Mouse (Mus musculus) induced T-regulatory cell, adult 2 months (primary cell): ENCODE data around the gene Pus3.
A peak's percentile ranks its signal among the peaks of the same experiment; 100 is the strongest.

Experiments used
- DNase-seq: peaks from one replicate; pipeline ENCODE4 v3.0.0-alpha.2; 2012; ENCODE audit warnings: low read depth

The Pus3 gene

DNA sequence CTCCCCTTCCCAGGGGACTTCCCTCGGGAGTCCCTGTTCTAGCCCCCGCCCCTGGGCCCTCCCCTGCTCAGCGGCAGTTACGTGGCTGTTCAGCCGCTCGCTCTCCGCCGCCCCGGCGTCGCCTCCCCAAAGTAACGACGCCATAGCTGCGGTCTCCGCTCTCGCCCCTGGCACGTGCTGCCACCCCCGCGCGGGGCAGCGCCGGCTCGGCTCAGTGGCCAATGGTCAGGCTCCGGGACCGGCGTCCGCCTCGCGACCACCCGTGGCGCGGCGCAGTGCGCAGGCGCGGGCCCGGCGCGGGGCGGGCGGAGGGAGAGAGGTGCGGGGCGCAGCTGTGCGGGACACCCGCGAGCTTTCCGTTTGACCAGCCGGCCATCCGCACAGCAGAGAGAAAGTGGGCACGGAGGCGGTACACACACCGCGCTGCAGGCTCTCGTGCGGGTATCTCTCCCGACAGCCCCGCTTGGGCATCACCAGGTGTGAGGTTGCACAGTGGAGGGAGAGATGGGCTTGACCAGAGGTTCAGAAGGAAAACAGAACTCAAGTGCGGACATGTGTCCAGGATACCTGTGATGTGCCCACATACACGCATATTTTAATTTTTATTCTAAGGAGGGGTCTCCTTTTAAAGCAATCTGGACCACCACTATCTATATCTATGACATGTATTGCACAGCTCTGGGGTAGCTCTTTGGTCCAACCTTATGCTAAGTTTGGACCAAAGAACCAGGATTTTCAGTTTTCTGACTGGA lies at the start of gene Pus3, which contains the start of gene Ddx25:
Gene Pus3, plus strand, starts transcription at position 339 of the 752 bp plus-strand sequence.
Gene Ddx25, minus strand, starts transcription at position 272 of the 752 bp plus-strand sequence.
- peak; percentile 66 for DNase-seq

DNA sequence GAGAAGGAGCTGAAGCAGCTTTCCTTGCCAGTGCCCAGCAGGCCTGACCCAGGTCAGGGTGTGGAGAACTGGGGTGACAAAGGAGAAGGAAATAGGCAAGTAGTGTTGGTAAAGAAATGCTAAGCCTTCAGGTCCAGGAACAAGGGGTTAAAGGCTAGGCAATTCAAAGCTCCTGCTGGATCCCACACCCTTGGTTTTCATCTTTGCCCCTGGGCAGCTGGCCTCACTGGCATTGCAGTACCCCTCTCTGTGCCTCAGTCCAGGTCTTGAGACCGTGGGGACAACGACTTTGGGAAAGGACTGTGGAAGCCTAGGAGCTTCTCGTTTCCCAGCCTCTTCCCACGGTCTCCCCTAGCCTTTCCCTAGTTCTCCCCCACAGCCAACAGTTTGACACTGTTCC lies 44.5 kb upstream of the Pus3 start:
- no peak for DNase-seq

DNA sequence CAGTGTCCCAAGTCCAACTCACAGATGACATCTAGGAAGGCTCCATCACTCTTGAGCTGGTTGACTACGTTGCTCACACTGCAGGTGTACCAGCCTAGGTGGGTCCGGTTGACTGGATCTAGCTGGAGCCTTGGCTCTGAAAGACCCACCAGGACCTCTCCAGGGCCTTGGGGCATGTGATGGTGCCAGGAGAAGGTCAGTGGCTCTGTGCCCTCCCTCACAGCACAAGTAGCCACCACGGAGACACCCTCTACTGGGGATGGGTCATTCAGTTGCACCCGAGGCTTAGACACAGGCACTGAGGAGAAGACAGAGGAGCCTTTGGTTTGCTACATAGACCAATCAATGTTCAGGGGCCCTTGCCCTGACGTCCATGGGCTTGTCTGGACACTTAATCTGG lies 42.2 kb upstream of the Pus3 start:
- no peak for DNase-seq

DNA sequence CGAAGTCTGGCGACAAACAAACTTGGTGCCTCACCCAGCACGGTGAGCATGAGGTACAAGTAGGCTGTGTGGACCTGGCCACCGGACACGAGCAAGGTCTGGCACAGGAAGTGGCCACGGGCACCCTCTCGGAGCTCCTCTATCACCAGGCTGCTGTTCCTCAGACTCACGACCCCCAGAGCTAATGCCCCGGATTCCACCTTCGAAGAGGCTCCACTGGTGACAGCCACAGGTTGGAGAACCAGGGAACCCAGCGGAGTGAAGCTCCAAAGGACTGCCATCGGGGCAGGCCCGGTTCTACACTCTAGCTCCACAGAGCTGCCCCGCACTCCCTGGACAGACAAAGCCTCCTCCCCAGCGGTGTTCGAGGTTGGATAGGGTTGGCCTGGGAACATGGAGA lies 41.7 kb upstream of the Pus3 start:
- no peak for DNase-seq

- no peak for DNase-seq
Measured at GRCm38 (mm10) chr9:35518169-35518568, 40.2 kb upstream of the Pus3 start, which contains the start of gene Gm1113. TSS of gene Gm1113 (minus strand) at chr9:35518269.

- DNase-seq, result no peak
Measured at GRCm38 (mm10) chr9:35520631-35521348, 37.6 kb upstream of the Pus3 start.

GRCm38 (mm10) chr9:35522241-35522640 lies 36.2 kb upstream of the Pus3 start:
- no peak for DNase-seq

DNA sequence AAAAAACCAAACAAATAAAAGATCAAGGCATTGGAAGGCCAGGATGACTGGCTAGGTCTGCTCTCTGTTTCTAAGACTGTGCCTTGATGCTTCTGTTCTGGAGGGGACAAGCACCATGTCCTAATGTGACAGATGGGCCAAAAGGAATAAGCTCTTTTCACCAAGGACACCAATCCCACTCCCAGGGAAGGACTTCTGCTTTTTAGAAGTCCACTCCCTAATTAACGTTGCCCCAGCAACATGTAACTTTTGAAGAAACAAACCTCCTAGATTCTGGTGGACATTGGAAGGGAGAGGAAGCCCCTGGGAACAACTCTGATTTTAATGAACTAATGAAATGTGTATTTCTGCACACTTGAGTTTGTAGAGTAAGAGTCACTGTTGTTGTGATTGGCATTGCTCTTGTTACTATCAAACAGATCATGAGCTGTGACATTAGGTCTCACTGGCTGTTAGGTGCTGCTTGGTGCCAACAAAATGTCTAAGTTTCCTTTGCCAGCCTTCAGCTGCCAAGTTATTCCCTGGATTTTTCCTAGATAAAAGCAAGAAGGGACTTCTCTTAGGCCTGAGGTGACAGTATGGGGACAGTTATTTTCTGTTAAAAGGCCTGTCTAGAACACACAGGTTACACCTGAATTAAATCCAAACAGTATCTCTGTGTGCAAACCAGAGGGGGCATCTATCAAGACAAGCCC lies 35.4 kb upstream of the Pus3 start:
- no peak for DNase-seq

DNA sequence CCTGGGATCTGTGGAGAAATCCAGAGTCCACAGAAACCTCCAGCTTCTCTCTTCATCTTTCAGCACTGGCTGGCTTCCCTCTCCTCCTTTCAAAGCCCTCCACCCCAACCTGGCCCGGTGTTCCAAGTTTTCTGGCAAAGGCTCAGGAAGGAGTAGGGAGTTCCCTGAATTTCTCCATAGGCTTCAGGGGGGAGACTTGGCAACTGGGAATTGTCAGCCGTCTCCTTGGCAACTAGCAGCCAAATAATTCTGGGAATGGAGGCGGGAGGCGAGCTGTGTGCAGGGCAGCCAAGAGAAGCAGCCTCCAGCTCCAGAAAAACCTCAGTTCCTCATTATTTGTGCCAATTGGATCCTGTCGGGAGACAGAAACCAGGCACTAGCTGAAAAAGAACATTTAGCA lies 34.9 kb upstream of the Pus3 start:
- DNase-seq, result no peak

- peak; percentile 84 for DNase-seq
Measured at GRCm38 (mm10) chr9:35523941-35524411, 34.4 kb upstream of the Pus3 start.

DNA sequence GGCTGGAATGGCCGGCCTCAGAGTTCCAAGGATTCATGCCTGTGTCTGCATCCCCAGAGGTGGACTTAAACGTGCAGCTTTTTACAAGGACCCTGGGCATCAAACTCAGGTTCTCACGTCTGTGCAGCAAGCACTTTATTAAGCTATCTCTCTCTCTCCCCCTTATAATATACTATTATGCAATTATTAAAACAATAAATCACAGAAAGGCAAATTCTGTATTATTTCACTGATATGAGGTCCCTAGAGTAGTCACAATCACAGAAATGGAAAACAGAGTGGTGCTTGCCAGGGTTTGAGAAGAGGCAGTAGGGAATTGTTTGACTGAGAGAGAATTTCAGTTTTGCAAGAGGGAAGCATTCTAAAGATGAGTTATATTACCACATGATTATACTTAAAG lies 29.3 kb upstream of the Pus3 start:
- no peak for DNase-seq

DNA sequence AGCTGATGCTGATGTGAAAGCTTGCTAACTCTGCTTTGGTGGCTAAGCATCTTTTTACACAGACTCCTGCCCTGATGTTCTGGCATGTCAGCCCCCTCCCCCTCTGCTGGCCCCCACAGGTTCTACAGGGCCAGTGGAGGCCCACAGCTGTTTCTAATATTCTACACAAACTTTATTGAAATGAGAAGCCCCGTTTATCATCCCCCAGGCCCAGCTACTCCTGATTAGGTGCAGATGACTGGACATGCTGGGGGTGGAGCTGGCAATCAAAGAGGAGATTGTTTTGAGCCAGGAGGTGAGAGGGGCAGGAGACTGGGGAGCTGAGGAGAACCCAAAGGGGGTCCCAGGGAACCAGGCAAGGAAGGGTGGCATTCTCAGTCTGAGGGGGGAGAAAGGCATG lies 28.6 kb upstream of the Pus3 start:
- DNase-seq, result no peak

DNA sequence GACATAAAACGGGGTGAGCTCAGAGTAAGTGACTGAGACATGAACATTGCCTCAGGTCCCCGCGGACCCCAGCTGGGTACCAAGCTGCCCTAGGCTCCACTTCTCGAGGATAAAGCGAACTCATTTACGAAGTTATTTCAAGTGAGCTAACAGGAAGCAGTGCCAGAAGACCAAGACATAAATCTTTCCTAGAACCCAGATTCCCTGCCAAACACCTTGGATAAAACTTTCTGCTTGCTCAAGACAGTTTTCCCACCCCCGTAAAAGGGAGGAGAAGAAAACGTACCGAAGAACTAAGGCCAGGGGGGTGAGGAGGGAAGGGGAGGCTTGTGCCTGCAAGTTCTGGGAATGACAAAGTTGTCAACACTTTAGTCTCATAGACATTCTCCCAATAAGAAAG lies 25.1 kb upstream of the Pus3 start:
- no peak for DNase-seq

DNA sequence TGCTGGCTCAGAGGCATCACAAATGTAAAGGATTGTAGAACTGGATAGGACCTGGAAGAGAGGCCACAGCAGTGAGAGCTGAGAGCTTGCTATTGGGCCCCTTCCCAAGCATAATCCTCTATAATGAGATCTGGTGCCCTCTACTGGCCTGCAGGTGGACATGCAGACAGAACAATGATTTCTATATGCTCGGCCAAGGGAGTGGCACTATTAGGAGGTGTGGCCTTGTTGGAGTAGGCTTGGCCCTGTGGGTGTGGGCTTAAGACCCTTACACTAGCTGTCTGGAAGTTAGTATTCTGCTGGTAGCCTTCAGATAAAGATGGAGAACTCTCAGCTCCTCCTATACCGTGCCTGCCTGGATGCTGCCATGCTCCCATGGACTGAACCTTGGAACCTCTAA lies 23.3 kb upstream of the Pus3 start:
- DNase-seq, result peak; percentile 80

DNA sequence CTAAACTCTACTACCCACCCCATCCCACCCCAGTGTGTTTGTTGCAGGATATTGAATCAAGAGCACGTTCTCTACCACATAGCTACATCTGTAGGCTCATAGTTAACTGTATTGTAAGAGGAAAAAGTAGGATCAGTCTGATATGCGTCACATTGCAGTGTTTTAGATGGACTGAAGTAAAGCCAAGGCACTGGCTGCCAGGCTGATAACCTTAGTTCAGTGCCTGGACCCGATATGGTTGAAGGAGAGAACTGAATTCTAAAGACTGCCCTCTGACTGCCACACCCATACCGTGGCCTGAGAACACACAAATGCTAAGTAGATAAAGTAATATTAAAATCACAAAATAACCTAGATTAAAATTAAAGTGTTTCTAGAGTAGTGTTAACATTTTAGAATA lies 22.5 kb upstream of the Pus3 start:
- DNase-seq, result no peak

- no peak for DNase-seq
Measured at GRCm38 (mm10) chr9:35539001-35539750, 19.2 kb upstream of the Pus3 start.

DNA sequence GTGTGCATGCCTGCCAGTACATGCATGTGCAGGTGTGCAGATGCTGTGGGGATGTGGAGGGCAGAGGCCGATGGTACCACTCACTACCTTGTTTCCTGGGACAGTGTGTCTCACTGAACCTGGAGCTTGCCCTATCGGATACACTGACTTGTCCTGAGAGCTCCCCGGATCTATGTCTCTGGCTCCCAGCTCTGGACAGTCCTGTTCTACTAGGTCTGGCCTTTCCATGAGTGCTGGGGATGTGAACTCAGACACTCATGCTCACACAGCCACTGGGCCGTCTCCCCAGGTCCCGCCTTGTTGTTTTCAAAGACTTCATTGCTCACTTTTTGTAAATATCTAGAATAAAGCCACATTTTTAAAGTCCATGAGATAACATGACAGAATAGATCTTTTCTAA lies 17.4 kb upstream of the Pus3 start:
- DNase-seq, result no peak

DNA sequence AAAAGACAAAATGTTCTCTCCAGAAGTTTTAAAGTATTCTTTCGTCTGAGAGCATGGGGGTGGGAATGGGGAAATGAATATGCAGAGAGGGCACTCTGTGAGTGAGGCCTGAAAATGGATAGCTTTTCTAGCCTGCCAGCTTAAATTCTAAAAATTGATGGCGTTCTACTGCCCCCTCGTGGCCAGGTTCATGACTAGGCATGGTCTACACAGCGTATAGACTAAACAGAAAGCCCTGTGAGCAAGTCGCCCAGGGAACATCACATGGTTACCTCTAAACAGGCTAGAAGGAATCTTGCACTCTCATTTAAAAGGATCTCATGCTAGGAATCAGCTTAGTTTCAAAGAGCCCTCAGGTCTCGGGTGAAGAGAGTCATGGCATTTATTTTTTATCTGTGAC lies 16.9 kb upstream of the Pus3 start:
- peak; percentile 87 for DNase-seq

GRCm38 (mm10) chr9:35541941-35542340 lies 16.5 kb upstream of the Pus3 start:
- DNase-seq, result no peak

DNA sequence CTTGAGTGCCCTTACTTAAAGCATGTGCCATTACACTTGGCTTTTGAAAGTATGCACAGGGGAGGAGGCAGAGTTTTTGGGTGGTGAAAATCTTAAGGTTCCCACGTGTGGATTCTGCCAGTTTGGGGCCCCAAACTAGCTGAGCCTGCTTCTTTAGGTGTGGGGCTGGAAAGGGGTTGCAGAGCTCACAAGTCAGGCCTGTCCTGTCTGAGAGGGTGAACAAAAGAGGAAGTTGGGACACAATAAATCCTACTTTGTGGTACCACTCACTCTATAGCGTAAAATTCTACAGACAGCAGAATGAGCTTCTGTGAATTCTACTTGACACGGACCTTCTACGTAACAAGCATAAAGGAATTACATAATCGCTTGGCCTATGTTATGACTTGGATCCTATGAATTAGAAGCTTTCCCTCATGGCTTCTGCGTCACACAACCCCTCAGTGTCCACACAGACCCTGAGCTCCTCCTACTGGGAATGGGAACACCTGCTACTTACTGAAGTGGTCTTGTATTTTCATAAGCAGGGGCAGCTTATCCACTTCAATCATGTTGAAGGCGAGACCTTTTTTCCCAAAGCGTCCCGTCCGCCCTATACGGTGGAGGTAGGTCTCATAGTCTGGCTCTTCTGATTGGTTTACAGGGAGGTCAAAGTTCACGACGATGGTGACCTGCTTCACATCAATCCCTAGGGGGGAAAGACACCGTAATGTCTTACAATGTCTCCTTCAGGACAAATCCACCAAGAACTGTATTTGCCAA lies 15.1 kb upstream of the Pus3 start:
- DNase-seq, result no peak

- DNase-seq, result no peak
Measured at GRCm38 (mm10) chr9:35544666-35545065, 13.7 kb upstream of the Pus3 start.
